Mouse (Mus musculus) left cerebral cortex, adult 6 months (tissue): Measurements from ENCODE around the gene Ddah1. TPM values are rescaled to one million over a fixed set of nuclear protein-coding genes. Genes with fewer than 3 reads are reported as not detected.

Experiments
- long read RNA-seq, 2 experiments: library from polyadenylated mRNA; unstranded; transcript quantifications; one replicate each; pipeline ENCODE4 v2.0.0; 2019 to 2020
- polyA plus RNA-seq: library from polyadenylated mRNA; unstranded; fragments of <200 nt; fragmentation: Nextera tagmentation; gene quantifications from 2 replicates; pipeline ENCODE4 v1.2.3, GENCODE M21; 2021

Gene Ddah1
- 85.2 and 88.7 TPM in 2 replicates for polyA plus RNA-seq
- long read RNA-seq, experiment 1, transcript Ddah1-201 (6 exons, 3,764 nt) = major isoform, 101 of 119 reads
- long read RNA-seq, experiment 1, partial matches to known transcripts = 15 of 119 reads
- long read RNA-seq, experiment 1, other reads (novel, unspliced or antisense) = 3 of 119 reads
- long read RNA-seq, experiment 2, transcript Ddah1-201 (6 exons, 3,764 nt) = major isoform, 128 of 231 reads
- long read RNA-seq, experiment 2, partial matches to known transcripts = 8 of 231 reads
- long read RNA-seq, experiment 2, other reads (novel, unspliced or antisense) = 95 of 231 reads

GRCm38 (mm10) chr3:145758561-145759378, at the start of gene Ddah1:
Gene Ddah1, plus strand, starts transcription at chr3:145758675.

GRCm38 (mm10) chr3:145922019-145922854, 163.8 kb downstream of the Ddah1 start, which contains the start of gene Bcl10:
Gene Bcl10, plus strand, starts transcription at chr3:145922804.

GRCm38 (mm10) chr3:145937505-145938404, 179.3 kb downstream of the Ddah1 start, which contains the start of gene 2410004B18Rik:
Gene 2410004B18Rik, plus strand, starts transcription at chr3:145938014.

Other genes with a start within 250 kb of the Ddah1 start
- 7.7 and 9.2 TPM in 2 replicates for gene Znhit6, start 182.5 kb upstream of the Ddah1 start, polyA plus RNA-seq
- 5.6 and 17.8 TPM in 2 replicates for gene Ccn1, start 108.7 kb upstream of the Ddah1 start, polyA plus RNA-seq
- gene Bcl10, start 164.1 kb downstream of the Ddah1 start, polyA plus RNA-seq = 19.3 and 19.8 TPM in 2 replicates
- gene 2410004B18Rik, start 179.3 kb downstream of the Ddah1 start, polyA plus RNA-seq = 71.5 and 75.4 TPM in 2 replicates
- gene Syde2, start 229.2 kb downstream of the Ddah1 start, polyA plus RNA-seq = 0.31 and 0.43 TPM in 2 replicates